Mouse (Mus musculus): ENCODE data around the gene Satb1. TPM values are rescaled to one million over a fixed set of nuclear protein-coding genes. Genes with fewer than 3 reads are reported as not detected.

Gene Satb1
- polyA plus RNA-seq, 1 experiment from 2014 or later = 3.3 TPM

DNA sequence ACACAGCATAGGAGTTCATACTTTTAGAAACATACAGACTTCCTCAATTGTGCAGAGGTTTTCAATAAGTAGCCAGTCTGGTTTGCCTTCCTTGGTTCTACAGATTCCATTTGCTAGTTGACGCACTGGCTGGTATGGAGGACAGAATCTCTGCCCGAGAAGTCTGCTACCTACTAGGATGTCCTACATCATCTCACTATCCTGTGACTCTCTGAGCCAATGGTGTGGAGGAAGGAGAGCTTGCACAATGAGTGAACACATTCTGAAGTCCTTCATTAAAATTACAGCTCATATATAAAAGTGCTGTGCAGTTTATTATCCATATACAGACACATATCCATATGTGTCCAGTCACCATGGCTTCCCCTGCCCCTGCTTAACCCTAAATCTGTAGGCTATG lies 45.1 kb downstream of the Satb1 start:
- no peak overlapping the region for H3K4me3 ChIP-seq (ENCODE audit: low read length)
- no peaks in the 10 kb centered on the region for H3K4me1 ChIP-seq (ENCODE audit: control insufficient read depth, insufficient read depth, low read length)
- no peaks in the 10 kb centered on the region for H3K27me3 ChIP-seq (replicated peaks; ENCODE audit: control insufficient read depth, insufficient read depth, low read length)
- WGBS = 92% methylated on average over 2 of the region's 2 CpGs
- H3K9me3 ChIP-seq (ENCODE audit: control insufficient read depth, low read length) = no peaks in the 10 kb centered on the region
- H3K9ac ChIP-seq (ENCODE audit: low read depth, low read length) = no peak overlapping the region
- H3K27ac ChIP-seq (ENCODE audit: low read length) = no peak overlapping the region
- no peak overlapping the region for H3K4me2 ChIP-seq (ENCODE audit: low read depth, low read length)
- no peaks in the 10 kb centered on the region for H3K36me3 ChIP-seq (ENCODE audit: control insufficient read depth, insufficient read depth, low read length)
- no peak for ATAC-seq

DNA sequence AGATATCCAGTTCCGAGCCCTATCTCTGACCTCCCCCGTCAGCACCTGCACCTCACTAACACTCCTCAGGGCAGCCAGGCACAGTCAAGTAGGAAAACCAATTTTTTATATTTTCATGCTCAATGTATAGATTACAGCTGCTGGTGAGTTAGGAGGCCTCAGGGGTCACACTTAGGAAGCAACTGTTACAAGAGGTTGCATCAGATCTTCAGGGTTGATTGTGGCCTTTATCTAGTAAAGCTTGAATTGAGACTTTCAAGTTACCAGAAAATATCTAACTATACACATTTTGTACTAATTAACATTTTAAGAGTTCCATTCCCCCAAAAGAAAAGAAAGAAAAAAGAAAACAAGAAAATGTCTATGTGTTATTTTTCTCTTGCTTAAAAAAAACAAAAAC lies 47.0 kb downstream of the Satb1 start:
- Histone ChIP-seq H3K4me1 (ENCODE audit: control insufficient read depth, insufficient read depth, low read length) (no peaks in the 10 kb centered on the region), H3K4me3 (ENCODE audit: low read length) (no peak overlapping the region), H3K9me3 (ENCODE audit: control insufficient read depth, low read length) (no peaks in the 10 kb centered on the region), H3K27ac (ENCODE audit: low read length) (no peak overlapping the region), H3K9ac (ENCODE audit: low read depth, low read length) (no peak overlapping the region), H3K36me3 (ENCODE audit: control insufficient read depth, insufficient read depth, low read length) (no peaks in the 10 kb centered on the region), H3K4me2 (ENCODE audit: low read depth, low read length) (no peak overlapping the region), H3K27me3 (replicated peaks; ENCODE audit: control insufficient read depth, insufficient read depth, low read length) (no peaks in the 10 kb centered on the region)
- ATAC-seq = no peak
- WGBS = 93% methylated on average over 2 of the region's 2 CpGs

DNA sequence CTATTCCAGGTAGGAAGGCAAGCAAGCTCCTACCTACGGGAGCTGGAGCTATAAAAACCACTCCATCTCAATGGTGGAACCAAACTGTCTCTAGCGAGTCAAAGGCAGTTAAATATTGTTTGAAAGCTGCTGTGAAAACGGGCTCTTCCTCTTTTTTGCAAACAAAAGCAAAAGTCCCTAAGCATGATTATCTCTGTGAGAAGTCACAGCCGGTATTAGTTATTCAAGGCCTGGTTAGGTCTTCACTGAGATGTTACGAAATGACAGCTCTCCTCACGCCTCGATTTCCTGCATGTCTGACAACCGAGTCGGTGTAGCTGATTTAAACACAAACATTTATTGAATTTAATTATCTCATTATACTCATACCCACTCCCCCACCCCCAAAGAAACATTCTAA lies 48.2 kb downstream of the Satb1 start:
- Histone ChIP-seq H3K4me2 (ENCODE audit: low read depth, low read length) (no peak overlapping the region), H3K9me3 (ENCODE audit: control insufficient read depth, low read length) (no peaks in the 10 kb centered on the region), H3K27ac (ENCODE audit: low read length) (no peak overlapping the region), H3K4me1 (ENCODE audit: control insufficient read depth, insufficient read depth, low read length) (no peaks in the 10 kb centered on the region), H3K27me3 (replicated peaks; ENCODE audit: control insufficient read depth, insufficient read depth, low read length) (no peaks in the 10 kb centered on the region), H3K36me3 (ENCODE audit: control insufficient read depth, insufficient read depth, low read length) (no peaks in the 10 kb centered on the region), H3K9ac (ENCODE audit: low read depth, low read length) (no peak overlapping the region), H3K4me3 (ENCODE audit: low read length) (no peak overlapping the region)
- ATAC-seq = no peak
- 75% methylated on average over 9 of the region's 9 CpGs for WGBS

DNA sequence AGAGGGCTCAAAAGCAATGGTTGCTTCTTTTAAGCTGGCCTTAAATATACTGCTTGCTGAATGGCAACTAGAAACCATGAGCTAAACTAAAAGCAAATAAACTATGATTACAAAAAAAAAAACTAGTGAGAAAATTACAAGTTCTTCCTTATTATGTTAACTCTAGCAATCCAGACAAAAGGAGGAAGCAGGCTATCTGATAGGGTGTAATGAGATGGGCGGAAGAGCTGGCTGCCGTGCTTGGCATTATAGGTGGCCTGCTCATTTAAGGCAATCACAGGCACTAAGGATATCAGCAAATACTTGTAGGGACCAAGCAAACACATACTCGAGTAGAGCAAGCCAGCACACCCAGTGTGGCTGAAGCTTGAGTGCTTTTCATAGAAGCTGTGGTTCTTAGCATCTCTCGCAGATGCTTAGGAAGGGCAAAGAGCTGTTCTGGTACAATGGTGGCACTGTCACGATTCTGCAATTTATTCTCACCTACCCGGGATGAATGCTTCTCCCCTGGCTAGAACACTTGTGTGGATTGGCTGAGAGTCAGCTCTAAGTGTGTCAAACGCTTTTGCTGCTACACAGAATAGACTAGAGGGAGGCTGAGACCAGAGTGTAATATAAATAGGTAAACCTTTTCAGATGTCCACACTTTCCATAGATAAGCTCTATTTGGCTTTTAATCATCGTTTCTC lies 49.4 kb downstream of the Satb1 start:
- Histone ChIP-seq H3K4me1 (ENCODE audit: control insufficient read depth, insufficient read depth, low read length) (no peaks in the 10 kb centered on the region), H3K27ac (ENCODE audit: low read length) (no peak overlapping the region), H3K27me3 (replicated peaks; ENCODE audit: control insufficient read depth, insufficient read depth, low read length) (no peaks in the 10 kb centered on the region), H3K9me3 (ENCODE audit: control insufficient read depth, low read length) (no peaks in the 10 kb centered on the region), H3K36me3 (ENCODE audit: control insufficient read depth, insufficient read depth, low read length) (no peaks in the 10 kb centered on the region), H3K4me3 (ENCODE audit: low read length) (no peak overlapping the region), H3K4me2 (ENCODE audit: low read depth, low read length) (no peak overlapping the region), H3K9ac (ENCODE audit: low read depth, low read length) (no peak overlapping the region)
- no peak for ATAC-seq
- WGBS = 81% methylated on average over 8 of the region's 8 CpGs

DNA sequence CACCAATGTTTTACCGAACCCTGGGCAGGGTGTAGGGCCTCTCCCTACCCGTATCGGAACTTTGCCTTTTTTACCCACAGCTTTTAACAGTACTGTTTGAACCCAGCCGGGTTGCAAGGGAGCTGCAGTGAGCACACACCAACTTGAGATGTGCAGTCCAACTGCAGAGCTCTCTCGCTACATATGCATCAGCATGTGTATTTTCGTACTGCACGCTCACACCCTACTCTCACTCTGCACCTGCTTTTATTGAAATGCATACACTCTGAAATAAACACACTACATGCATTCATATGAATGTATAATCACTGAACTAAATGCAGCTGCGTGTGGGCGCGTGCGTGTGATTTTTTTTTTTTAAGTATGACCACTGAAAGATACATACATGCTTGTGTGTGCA lies 53.1 kb downstream of the Satb1 start:
- WGBS = 97% methylated on average over 11 of the region's 11 CpGs
- no peak for ATAC-seq
- Histone ChIP-seq H3K4me3 (ENCODE audit: low read length) (no peak overlapping the region), H3K36me3 (ENCODE audit: control insufficient read depth, insufficient read depth, low read length) (no peaks in the 10 kb centered on the region), H3K9ac (ENCODE audit: low read depth, low read length) (no peak overlapping the region), H3K9me3 (ENCODE audit: control insufficient read depth, low read length) (no peaks in the 10 kb centered on the region), H3K4me1 (ENCODE audit: control insufficient read depth, insufficient read depth, low read length) (no peaks in the 10 kb centered on the region), H3K27ac (ENCODE audit: low read length) (no peak overlapping the region), H3K4me2 (ENCODE audit: low read depth, low read length) (no peak overlapping the region), H3K27me3 (replicated peaks; ENCODE audit: control insufficient read depth, insufficient read depth, low read length) (no peaks in the 10 kb centered on the region)

DNA sequence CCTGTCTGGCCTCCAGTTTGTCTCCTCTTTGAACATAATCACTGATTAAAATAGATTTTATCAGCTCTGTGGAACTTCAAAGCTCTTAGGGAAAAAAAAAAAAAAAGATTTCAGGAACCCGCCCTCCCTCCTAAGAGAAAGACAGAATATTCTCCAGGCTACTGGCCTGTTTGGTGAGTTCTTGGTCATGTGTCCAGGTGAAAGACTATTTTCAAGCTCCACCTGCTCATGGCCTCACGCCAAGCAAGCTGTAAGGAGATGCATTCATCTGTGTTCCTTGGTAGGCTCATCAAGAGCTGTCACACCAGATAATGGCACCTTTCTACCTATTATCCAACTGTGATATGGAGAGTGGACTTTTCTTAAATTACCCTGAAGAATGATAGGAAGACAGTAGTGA lies 54.1 kb downstream of the Satb1 start:
- Histone ChIP-seq H3K36me3 (ENCODE audit: control insufficient read depth, insufficient read depth, low read length) (no peaks in the 10 kb centered on the region), H3K27ac (ENCODE audit: low read length) (no peak overlapping the region), H3K9ac (ENCODE audit: low read depth, low read length) (no peak overlapping the region), H3K4me2 (ENCODE audit: low read depth, low read length) (no peak overlapping the region), H3K4me1 (ENCODE audit: control insufficient read depth, insufficient read depth, low read length) (no peaks in the 10 kb centered on the region), H3K4me3 (ENCODE audit: low read length) (no peak overlapping the region), H3K9me3 (ENCODE audit: control insufficient read depth, low read length) (no peaks in the 10 kb centered on the region), H3K27me3 (replicated peaks; ENCODE audit: control insufficient read depth, insufficient read depth, low read length) (no peaks in the 10 kb centered on the region)
- 72% methylated on average over 2 of the region's 2 CpGs for WGBS
- no peak for ATAC-seq

DNA sequence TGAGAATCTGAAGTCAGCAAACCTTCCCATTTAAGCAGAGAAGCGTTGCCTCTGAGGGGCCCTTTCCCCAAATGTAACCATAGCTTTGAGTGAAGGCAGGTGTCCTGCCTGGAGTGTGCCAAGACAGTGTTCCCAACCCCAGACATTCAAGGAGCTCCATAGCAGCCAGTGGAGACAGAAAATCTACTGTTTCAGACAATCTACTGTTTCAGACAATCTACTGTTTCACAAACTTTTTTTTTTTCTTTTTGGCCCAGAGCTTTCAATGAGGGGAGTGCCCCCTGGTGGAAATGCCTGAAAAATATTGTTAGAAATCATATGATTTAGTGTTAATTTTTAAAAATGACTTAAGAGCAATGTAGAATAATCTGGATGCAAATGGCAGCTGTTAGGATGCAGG lies 55.3 kb downstream of the Satb1 start:
- no peaks in the 10 kb centered on the region for H3K36me3 ChIP-seq (ENCODE audit: control insufficient read depth, insufficient read depth, low read length)
- no peak overlapping the region for H3K27ac ChIP-seq (ENCODE audit: low read length)
- H3K9ac ChIP-seq (ENCODE audit: low read depth, low read length) = no peak overlapping the region
- H3K4me2 ChIP-seq (ENCODE audit: low read depth, low read length) = no peak overlapping the region
- H3K4me3 ChIP-seq (ENCODE audit: low read length) = no peak overlapping the region
- H3K4me1 ChIP-seq (ENCODE audit: control insufficient read depth, insufficient read depth, low read length) = no peaks in the 10 kb centered on the region
- H3K9me3 ChIP-seq (ENCODE audit: control insufficient read depth, low read length) = no peaks in the 10 kb centered on the region
- no peak for ATAC-seq
- WGBS = 78% methylated on average over 1 of the region's 1 CpGs
- H3K27me3 ChIP-seq (replicated peaks; ENCODE audit: control insufficient read depth, insufficient read depth, low read length) = no peaks in the 10 kb centered on the region

DNA sequence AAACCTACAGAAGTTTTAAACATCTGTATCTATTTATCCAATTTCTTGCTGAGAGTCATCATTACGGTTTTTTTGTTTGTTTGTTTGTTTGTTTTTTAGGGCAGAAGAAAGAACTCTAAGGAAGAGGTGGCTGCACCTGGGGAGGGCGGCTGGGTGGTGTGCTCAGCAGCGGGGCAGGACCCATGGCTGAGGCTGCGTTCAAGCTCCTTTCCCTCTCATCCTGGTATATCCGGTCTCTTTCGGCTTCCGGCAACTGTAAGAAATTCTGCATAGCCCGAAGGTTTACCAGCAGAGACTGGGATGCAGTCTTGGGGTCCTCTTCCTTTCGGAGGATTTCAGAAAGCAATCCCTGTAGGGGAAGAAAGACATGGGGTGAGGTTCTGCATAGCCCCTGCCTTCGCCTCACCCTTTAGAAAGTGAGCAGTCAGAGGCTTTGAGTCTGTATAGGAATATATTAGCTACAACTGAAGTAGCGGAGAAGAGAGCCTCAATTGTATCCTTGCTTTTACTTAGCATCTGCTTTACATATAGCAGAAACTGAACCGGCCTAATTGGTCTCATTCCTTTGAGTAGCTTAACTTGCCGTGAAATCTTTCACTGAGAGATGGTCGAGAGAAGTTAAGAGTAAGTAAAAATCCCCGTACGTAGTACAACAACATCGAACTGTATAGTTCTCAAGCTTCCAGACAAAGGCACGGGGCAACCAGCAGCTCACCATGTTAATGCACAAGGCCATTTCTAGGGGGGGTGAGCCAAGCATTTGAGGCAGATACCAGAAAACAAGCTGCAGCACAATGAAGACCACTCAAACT lies 57.8 kb downstream of the Satb1 start:
- no peak for ATAC-seq
- H3K4me3 ChIP-seq (ENCODE audit: low read length) = no peak overlapping the region
- no peak overlapping the region for H3K9ac ChIP-seq (ENCODE audit: low read depth, low read length)
- H3K27ac ChIP-seq (ENCODE audit: low read length) = no peak overlapping the region
- no peak overlapping the region for H3K4me2 ChIP-seq (ENCODE audit: low read depth, low read length)
- H3K4me1 ChIP-seq (ENCODE audit: control insufficient read depth, insufficient read depth, low read length) = no peaks in the 10 kb centered on the region
- no peaks in the 10 kb centered on the region for H3K27me3 ChIP-seq (replicated peaks; ENCODE audit: control insufficient read depth, insufficient read depth, low read length)
- H3K9me3 ChIP-seq (ENCODE audit: control insufficient read depth, low read length) = no peaks in the 10 kb centered on the region
- no peaks in the 10 kb centered on the region for H3K36me3 ChIP-seq (ENCODE audit: control insufficient read depth, insufficient read depth, low read length)
- WGBS = 88% methylated on average over 18 of the region's 18 CpGs

DNA sequence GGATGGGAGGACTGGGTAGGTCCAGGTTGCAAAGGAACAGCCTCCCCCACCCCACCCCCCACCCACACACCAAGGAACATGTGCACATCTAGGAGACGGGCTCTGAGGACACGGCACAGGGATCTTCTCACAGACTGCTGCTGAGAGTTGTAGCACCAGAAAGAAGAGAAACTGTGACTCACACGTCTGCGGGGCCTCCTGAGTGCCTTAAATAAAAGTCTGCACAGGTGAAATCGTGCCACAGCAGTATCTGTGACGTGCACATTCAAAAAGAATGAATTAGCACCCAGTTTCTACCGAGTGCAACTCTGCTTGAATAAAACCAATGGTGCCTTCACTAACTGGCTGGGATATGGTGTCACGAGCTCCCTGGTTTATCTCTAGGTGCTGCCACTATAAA lies 69.5 kb downstream of the Satb1 start:
- Histone ChIP-seq H3K27me3 (replicated peaks; ENCODE audit: control insufficient read depth, insufficient read depth, low read length) (no peaks in the 10 kb centered on the region), H3K4me3 (ENCODE audit: low read length) (no peak overlapping the region), H3K9ac (ENCODE audit: low read depth, low read length) (no peak overlapping the region), H3K4me1 (ENCODE audit: control insufficient read depth, insufficient read depth, low read length) (no peaks in the 10 kb centered on the region), H3K4me2 (ENCODE audit: low read depth, low read length) (no peak overlapping the region), H3K9me3 (ENCODE audit: control insufficient read depth, low read length) (no peaks in the 10 kb centered on the region), H3K36me3 (ENCODE audit: control insufficient read depth, insufficient read depth, low read length) (no peaks in the 10 kb centered on the region), H3K27ac (ENCODE audit: low read length) (no peak overlapping the region)
- 85% methylated on average over 8 of the region's 8 CpGs for WGBS
- no peak for ATAC-seq

Measured in intestine, embryonic 16.5 days (tissue).